Mouse (Mus musculus): ENCODE results near the gene Ftl1. TPM values are rescaled to one million over a fixed set of nuclear protein-coding genes. Genes with fewer than 3 reads are reported as not detected.
"Not testable (repeated sequence)": the region's sequence is repeated elsewhere in the genome, so short reads cannot be mapped to it uniquely, and the experiment has no call there.

Ftl1 gene
- 100 to 1,000 TPM; 246 to 262 TPM for total RNA-seq (2021)

DNA sequence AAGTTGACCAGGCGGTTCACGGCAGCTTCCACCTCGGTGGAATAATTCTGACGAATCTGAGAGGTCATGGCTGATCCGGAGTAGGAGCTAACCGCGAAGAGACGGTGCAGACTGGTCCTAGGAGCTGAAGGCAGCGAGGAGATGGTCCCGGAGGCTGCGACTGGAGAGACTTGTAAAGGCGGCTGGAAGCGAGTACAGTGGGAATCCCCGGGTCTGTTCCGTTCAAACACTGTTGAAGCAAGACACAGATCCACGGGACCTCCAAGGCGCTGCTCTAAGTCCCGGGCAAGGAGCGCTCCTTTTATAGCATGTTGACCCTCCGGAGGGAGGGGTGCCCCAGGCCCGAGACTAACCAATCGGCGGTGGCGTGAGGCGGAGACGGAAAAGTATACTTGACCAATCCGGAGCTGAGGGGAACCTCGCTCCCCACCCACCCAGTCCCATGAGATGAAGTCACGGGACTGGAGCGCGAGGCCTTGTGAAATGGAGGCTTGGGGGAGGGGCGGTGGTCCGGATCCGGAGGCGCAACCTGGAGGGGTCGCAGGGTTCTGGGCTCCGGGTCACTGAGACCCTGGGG lies at the start of gene Ftl1:
TSS of gene Ftl1 (minus strand) at position 321 of the 577 bp plus-strand sequence.
- intact Hi-C loops (cut with DNase I), result not testable (repeated sequence)
- DNase-seq, result peak; percentile 93

- intact Hi-C loops (cut with DNase I), result no loop called here
These were observed 49.6 kb upstream of the Ftl1 start for GRCm38 (mm10) chr7:45509181-45509882.

GRCm38 (mm10) chr7:45508561-45508960 lies 48.9 kb upstream of the Ftl1 start:
- DNase-seq, result no peak
- intact Hi-C loops (cut with DNase I), result no loop called here

More at GRCm38 (mm10) chr7:45509181-45509882, 49.6 kb upstream of the Ftl1 start:
- no peak for DNase-seq

DNA sequence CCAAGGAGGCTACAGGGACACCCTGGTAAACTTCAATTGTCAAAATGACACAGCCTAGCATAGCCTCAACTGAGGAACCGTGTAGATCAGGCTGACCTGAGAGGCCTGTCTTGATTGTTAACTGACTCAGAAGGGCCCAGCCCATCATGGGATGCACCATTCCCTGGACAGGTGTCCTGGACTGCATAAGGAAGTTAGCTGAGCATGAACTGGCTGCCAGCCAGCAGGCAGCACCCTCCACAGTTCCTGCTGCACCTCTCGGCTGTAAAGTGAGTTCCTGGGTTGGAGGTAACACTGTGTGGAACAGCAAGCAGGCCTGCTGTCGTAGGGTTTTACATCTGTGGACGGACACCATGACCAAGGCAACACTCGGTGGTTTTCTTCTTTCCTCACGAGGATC lies 47.9 kb upstream of the Ftl1 start:
- no peak for DNase-seq
- intact Hi-C loops (cut with DNase I), result no loop called here

DNA sequence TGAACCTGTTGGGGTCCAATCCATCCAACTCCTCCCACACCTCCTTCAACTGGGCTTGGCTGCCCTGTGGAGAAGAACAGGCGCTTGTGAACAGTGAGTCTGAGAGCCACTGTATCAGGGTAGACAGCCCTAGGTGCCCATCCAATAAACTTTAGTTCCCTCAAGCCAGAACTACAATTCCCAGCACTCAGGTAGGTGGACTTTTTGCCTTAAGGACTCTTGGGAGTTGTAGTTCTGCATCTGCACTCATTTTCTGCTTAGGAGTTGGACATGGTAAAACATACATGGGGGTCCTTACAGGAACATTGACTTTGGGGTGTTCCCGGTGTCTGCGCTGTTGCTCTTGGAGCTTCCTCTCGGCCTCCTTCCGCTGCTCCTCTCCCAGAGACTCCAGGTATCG lies 38.7 kb upstream of the Ftl1 start:
- no peak for DNase-seq
- intact Hi-C loops (cut with DNase I), result no loop called here

DNA sequence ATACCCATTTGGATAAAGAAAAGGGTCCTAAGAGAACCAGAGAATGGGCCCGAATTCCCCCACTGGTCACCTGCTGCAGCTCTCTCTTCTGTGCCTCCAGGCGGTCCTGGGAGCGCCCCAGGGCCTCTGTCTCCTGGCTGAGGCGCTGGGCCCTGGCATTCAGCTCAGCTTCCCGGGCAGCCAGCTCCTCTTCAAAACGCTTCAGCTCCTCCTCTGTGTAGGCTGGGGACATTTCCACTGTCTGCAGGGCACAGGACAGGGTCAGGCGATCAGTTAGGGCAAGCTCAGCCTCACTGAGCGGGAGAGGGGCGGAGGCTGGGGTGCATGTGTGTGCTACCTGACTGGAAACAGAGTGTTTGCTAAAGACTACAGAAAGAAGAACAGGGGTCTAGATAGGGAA lies 34.9 kb upstream of the Ftl1 start:
- no peak for DNase-seq
- intact Hi-C loops (cut with DNase I), result no loop called here

- intact Hi-C loops (cut with DNase I), result no loop called here
These were observed 33.3 kb upstream of the Ftl1 start for GRCm38 (mm10) chr7:45492951-45493350.

DNA sequence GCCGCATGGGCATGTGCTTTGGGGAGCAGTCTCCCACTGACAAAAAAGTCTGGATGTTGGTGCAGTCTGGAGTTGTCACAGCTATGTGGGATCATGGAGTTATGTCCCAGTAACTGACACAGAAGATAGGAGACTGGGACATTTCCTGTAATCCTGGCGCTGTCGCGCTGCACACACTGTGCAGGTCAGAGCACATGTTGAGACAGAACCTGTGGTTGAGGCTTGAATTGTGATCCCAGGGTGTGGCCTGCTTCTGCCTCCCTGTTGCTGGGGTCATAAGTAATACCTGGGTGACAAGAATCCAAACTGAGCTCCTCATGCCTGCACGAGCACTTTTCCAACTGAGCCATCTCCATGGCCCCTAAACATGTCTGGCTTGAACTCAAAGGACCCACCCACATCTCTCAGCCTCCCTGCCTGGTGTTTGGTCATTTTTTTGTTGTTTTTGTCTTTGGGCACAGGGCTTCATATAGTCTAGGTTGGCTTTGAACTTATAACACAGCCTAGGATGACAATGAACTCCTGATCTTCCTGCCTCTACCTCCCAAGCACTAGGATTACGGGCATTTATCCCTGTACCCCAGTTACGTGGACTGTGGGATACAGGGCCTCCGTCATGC lies 32.7 kb upstream of the Ftl1 start:
- no peak for DNase-seq
- intact Hi-C loops (cut with DNase I), result no loop called here

More at GRCm38 (mm10) chr7:45492951-45493350, 33.3 kb upstream of the Ftl1 start:
- peak in 1 of 2 experiments; percentile 46 for DNase-seq

DNA sequence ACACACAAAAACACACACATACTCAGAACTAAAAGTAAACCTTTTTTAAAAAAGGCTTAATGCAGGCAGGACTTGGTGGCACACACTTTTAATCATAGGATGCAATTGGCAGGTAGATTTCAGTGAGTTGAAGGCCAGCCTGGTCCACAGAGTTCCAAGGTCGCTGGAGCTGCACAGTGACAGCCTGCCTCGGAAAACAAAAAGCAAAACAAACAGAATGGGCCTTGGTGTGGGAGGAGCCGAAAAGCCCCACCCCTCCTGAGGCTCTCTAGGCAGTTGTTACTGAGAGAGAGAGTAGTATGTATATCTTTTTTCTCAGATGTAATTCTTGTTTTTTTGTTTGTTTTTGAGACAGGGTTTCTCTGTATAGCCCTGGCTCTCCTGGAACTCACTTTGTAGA lies 31.6 kb upstream of the Ftl1 start:
- no peak for DNase-seq
- intact Hi-C loops (cut with DNase I), result no loop called here

- intact Hi-C loops (cut with DNase I), result no loop called here
- DNase-seq, result no peak
These were observed 31.1 kb upstream of the Ftl1 start for GRCm38 (mm10) chr7:45490822-45491221.

DNA sequence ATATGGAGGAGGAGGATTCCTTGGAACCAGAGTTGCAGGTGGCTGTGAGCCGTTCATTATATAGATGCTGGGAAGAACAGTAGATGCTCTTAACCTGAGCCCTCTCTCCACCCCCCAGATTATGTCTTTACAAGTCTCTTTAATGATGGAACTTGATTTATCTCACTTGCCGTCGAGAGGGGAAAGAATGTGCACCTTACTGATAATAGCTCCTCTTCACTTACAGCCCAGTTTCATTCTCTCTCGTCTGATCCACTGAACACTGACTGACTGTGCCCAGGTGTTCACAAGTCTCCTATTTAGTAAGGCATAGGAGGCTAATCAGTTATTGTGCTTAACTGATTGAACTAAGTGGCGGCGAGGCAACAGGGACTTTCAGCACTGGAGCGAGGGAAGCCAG lies 29.9 kb upstream of the Ftl1 start:
- no peak for DNase-seq
- intact Hi-C loops (cut with DNase I), result no loop called here

GRCm38 (mm10) chr7:45488293-45489204 lies 28.9 kb upstream of the Ftl1 start, which contains the start of gene Dhdh:
TSS of gene Dhdh (minus strand) at chr7:45488805.
- peak; percentile 69 to 73 for DNase-seq
- intact Hi-C loops (cut with DNase I), result no loop called here

DNA sequence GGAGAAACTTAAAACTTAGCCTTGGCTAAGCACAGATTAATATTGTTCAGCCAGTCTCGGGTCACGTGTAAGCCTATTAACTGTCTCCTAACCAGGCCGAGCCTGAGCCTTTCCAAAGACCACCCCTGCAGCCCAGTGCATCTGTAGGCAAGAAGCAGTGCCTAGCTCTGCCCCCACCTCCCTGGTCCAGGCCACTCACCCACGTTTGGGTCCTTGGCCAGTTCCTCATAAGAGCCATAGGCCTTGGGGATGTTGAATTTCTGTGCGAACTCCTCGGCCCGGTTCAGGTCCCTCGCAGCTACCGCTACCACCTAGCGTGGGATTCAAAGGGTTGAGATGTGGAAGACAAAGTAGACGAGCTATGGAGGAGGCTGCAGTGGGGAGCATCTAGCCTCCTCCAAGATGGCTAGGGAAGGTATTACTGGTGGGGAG lies 28.2 kb upstream of the Ftl1 start:
- intact Hi-C loops (cut with DNase I), result no loop called here
- DNase-seq, result no peak

- intact Hi-C loops (cut with DNase I), result no loop called here
- no peak for DNase-seq
These were observed 27.2 kb upstream of the Ftl1 start, which contains the start of gene Gm45808 for GRCm38 (mm10) chr7:45486761-45487415. TSS of gene Gm45808 (minus strand) at chr7:45486811.

DNA sequence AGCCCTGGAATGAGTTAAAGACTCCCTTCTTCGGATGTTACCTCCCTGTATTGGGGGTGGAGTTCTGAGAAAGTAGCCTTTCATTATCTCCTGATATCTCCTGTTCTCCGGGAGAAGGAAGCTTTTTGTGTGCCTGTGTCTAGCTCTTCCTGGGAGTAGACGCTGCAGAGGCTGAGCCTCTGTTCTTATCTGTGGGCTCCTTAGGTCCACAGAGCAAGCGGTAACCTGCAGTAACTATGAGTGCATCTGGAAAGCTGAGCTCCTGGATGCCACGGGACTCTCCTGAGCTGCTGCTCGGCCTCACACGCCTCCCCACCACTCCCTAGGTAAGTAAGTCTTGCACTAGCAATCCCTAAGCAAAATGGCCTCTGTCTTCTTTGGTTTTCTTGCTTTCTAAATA lies 26.5 kb upstream of the Ftl1 start:
- intact Hi-C loops (cut with DNase I), result no loop called here
- no peak for DNase-seq

DNA sequence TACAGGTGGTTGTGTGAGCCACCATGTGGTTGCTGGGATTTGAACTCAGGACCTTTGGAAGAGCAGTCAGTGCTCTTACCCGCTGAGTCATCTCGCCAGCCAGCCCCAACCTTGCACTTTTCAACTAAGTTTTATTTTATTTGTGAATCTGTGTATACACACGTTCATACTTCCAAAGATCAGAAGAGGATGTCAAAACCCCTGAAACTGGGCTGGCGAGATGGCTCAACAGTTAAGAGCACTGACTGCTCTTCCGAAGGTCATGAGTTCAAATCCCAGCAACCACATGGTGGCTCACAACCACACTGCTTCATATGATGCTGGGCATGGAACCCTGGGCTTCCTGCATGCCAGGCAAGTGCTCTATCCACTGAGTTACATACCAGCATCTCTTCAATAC lies 25.3 kb upstream of the Ftl1 start:
- DNase-seq; intact Hi-C loops (cut with DNase I): not testable (repeated sequence)

- no peak for DNase-seq
- intact Hi-C loops (cut with DNase I), result no loop called here
These were observed 22.5 kb upstream of the Ftl1 start for GRCm38 (mm10) chr7:45482166-45482565.

GRCm38 (mm10) chr7:45481374-45481927 lies 21.8 kb upstream of the Ftl1 start, which contains the start of gene Tulp2:
TSS of gene Tulp2 (plus strand) at chr7:45481877.
- DNase-seq, result peak in 1 of 2 experiments; percentile 55
- intact Hi-C loops (cut with DNase I), result no loop called here

GRCm38 (mm10) chr7:45480310-45480709 lies 20.6 kb upstream of the Ftl1 start:
- DNase-seq; intact Hi-C loops (cut with DNase I): not testable (repeated sequence)

DNA sequence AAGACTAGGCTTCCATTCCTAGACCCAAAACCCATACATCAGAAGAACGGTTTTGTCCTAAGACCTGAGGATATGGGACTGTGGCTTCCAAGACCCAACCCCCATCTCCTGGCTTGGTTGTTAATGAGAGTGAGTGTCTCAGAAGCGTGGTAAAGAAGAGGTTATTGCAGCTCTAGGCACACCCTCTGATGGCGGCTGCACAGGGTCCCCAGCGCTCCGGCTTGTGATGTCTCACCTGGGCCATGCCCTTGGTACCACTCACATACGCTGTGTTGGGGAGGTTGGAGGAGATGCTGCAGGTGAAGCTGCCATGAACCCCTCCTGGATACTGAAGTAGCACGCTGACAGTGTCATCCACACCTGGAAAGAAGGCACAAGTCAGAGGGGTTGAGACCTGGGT lies 19.1 kb upstream of the Ftl1 start:
- intact Hi-C loops (cut with DNase I), result no loop called here
- DNase-seq, result no peak

All from heart, postnatal 36 days (tissue).